Mouse (Mus musculus): ENCODE results near the gene Cntfr. TPM values are rescaled to one million over a fixed set of nuclear protein-coding genes. Genes with fewer than 3 reads are reported as not detected.
"Not testable (repeated sequence)": the region's sequence is repeated elsewhere in the genome, so short reads cannot be mapped to it uniquely, and the experiment has no call there.

Gene Cntfr
- polyA plus RNA-seq, 1 experiment from 2014 or later, result 5.5 TPM

- not testable (repeated sequence) for H3K36me3 ChIP-seq (ENCODE audit: control insufficient read depth, insufficient read depth, low read length); H3K9ac ChIP-seq (ENCODE audit: low read depth, low read length); H3K9me3 ChIP-seq (ENCODE audit: control insufficient read depth, low read length); H3K27ac ChIP-seq (ENCODE audit: low read length); H3K4me3 ChIP-seq (ENCODE audit: low read length); H3K27me3 ChIP-seq (replicated peaks; ENCODE audit: control insufficient read depth, insufficient read depth, low read length); ATAC-seq; H3K4me2 ChIP-seq (ENCODE audit: low read depth, low read length)
- peaks cover 22% of the 10 kb centered on the region for H3K4me1 ChIP-seq (ENCODE audit: control insufficient read depth, insufficient read depth, low read length)
- WGBS, result 7% methylated on average over 22 of the region's 27 CpGs
These were observed 12.6 kb downstream of the Cntfr start for GRCm38 (mm10) chr4:41684131-41684930.

GRCm38 (mm10) chr4:41683303-41683702, 13.6 kb downstream of the Cntfr start:
- not testable (repeated sequence) for H3K27ac ChIP-seq (ENCODE audit: low read length); H3K9me3 ChIP-seq (ENCODE audit: control insufficient read depth, low read length); H3K27me3 ChIP-seq (replicated peaks; ENCODE audit: control insufficient read depth, insufficient read depth, low read length); H3K4me2 ChIP-seq (ENCODE audit: low read depth, low read length); H3K9ac ChIP-seq (ENCODE audit: low read depth, low read length); H3K36me3 ChIP-seq (ENCODE audit: control insufficient read depth, insufficient read depth, low read length)
- Histone ChIP-seq H3K4me3 (ENCODE audit: low read length) (0 out of 2 replicates have a peak overlapping the region, but pooled peaks have one; percentile 16), H3K4me1 (ENCODE audit: control insufficient read depth, insufficient read depth, low read length) (peaks cover 29% of the 10 kb centered on the region)
- ATAC-seq, result peak; percentile 58
- 7% methylated on average over 5 of the region's 27 CpGs for WGBS

- no peak overlapping the region for H3K4me2 ChIP-seq (ENCODE audit: low read depth, low read length)
- ATAC-seq, result no peak
- no peak overlapping the region for H3K9ac ChIP-seq (ENCODE audit: low read depth, low read length)
These were observed 14.1 kb downstream of the Cntfr start for GRCm38 (mm10) chr4:41682789-41683188.

GRCm38 (mm10) chr4:41681947-41682346, 14.9 kb downstream of the Cntfr start:
- H3K4me1 ChIP-seq (ENCODE audit: control insufficient read depth, insufficient read depth, low read length), result peaks cover 34% of the 10 kb centered on the region

More at GRCm38 (mm10) chr4:41682789-41683188, 14.1 kb downstream of the Cntfr start:
- Histone ChIP-seq H3K36me3 (ENCODE audit: control insufficient read depth, insufficient read depth, low read length) (no peaks in the 10 kb centered on the region), H3K27me3 (replicated peaks; ENCODE audit: control insufficient read depth, insufficient read depth, low read length) (peaks cover 9% of the 10 kb centered on the region; the same call in 1 of the 2 replicates), H3K27ac (ENCODE audit: low read length) (peak overlapping the region; percentile 30), H3K9me3 (ENCODE audit: control insufficient read depth, low read length) (no peaks in the 10 kb centered on the region), H3K4me1 (ENCODE audit: control insufficient read depth, insufficient read depth, low read length) (peaks cover 29% of the 10 kb centered on the region), H3K4me3 (ENCODE audit: low read length) (no peak overlapping the region)
- WGBS, result 23% methylated on average over 6 of the region's 6 CpGs

GRCm38 (mm10) chr4:41681176-41681575, 15.7 kb downstream of the Cntfr start:
- Histone ChIP-seq H3K36me3 (ENCODE audit: control insufficient read depth, insufficient read depth, low read length) (no peaks in the 10 kb centered on the region), H3K4me3 (ENCODE audit: low read length) (no peak overlapping the region), H3K4me1 (ENCODE audit: control insufficient read depth, insufficient read depth, low read length) (peaks cover 37% of the 10 kb centered on the region), H3K27ac (ENCODE audit: low read length) (no peak overlapping the region), H3K4me2 (ENCODE audit: low read depth, low read length) (no peak overlapping the region), H3K9me3 (ENCODE audit: control insufficient read depth, low read length) (no peaks in the 10 kb centered on the region), H3K9ac (ENCODE audit: low read depth, low read length) (no peak overlapping the region), H3K27me3 (replicated peaks; ENCODE audit: control insufficient read depth, insufficient read depth, low read length) (peaks cover 9% of the 10 kb centered on the region; the same call in 1 of the 2 replicates)
- 43% methylated on average over 4 of the region's 4 CpGs for WGBS
- ATAC-seq, result no peak

More at GRCm38 (mm10) chr4:41681947-41682346, 14.9 kb downstream of the Cntfr start:
- Histone ChIP-seq H3K4me3 (ENCODE audit: low read length) (no peak overlapping the region), H3K27me3 (replicated peaks; ENCODE audit: control insufficient read depth, insufficient read depth, low read length) (peaks cover 9% of the 10 kb centered on the region; the same call in 1 of the 2 replicates), H3K4me2 (ENCODE audit: low read depth, low read length) (no peak overlapping the region), H3K9me3 (ENCODE audit: control insufficient read depth, low read length) (no peaks in the 10 kb centered on the region), H3K9ac (ENCODE audit: low read depth, low read length) (no peak overlapping the region), H3K27ac (ENCODE audit: low read length) (no peak overlapping the region), H3K36me3 (ENCODE audit: control insufficient read depth, insufficient read depth, low read length) (no peaks in the 10 kb centered on the region)
- 67% methylated on average over 10 of the region's 10 CpGs for WGBS
- ATAC-seq, result no peak

GRCm38 (mm10) chr4:41679291-41679690, 17.6 kb downstream of the Cntfr start:
- peaks cover 9% of the 10 kb centered on the region; the same call in 1 of the 2 replicates for H3K27me3 ChIP-seq (replicated peaks; ENCODE audit: control insufficient read depth, insufficient read depth, low read length)
- ATAC-seq, result no peak
- H3K9ac ChIP-seq (ENCODE audit: low read depth, low read length), result no peak overlapping the region
- peaks cover 42% of the 10 kb centered on the region for H3K4me1 ChIP-seq (ENCODE audit: control insufficient read depth, insufficient read depth, low read length)
- no peak overlapping the region for H3K4me3 ChIP-seq (ENCODE audit: low read length)
- H3K27ac ChIP-seq (ENCODE audit: low read length), result no peak overlapping the region; the same call in 1 of the 2 replicates
- no peaks in the 10 kb centered on the region for H3K36me3 ChIP-seq (ENCODE audit: control insufficient read depth, insufficient read depth, low read length)
- H3K9me3 ChIP-seq (ENCODE audit: control insufficient read depth, low read length), result no peaks in the 10 kb centered on the region
- WGBS, result no CpG with 5 or more reads among the region's 2 CpGs
- no peak overlapping the region for H3K4me2 ChIP-seq (ENCODE audit: low read depth, low read length)

- Histone ChIP-seq H3K4me1 (ENCODE audit: control insufficient read depth, insufficient read depth, low read length) (peaks cover 42% of the 10 kb centered on the region), H3K9ac (ENCODE audit: low read depth, low read length) (no peak overlapping the region), H3K27ac (ENCODE audit: low read length) (no peak overlapping the region), H3K4me3 (ENCODE audit: low read length) (no peak overlapping the region), H3K36me3 (ENCODE audit: control insufficient read depth, insufficient read depth, low read length) (no peaks in the 10 kb centered on the region), H3K9me3 (ENCODE audit: control insufficient read depth, low read length) (no peaks in the 10 kb centered on the region), H3K27me3 (replicated peaks; ENCODE audit: control insufficient read depth, insufficient read depth, low read length) (peaks cover 9% of the 10 kb centered on the region; the same call in 1 of the 2 replicates), H3K4me2 (ENCODE audit: low read depth, low read length) (no peak overlapping the region)
- no peak for ATAC-seq
- whole genome bisulfite sequencing, result 61% methylated on average over 6 of the region's 6 CpGs
These were observed 18.0 kb downstream of the Cntfr start for GRCm38 (mm10) chr4:41678863-41679262.

- Histone ChIP-seq H3K36me3 (ENCODE audit: control insufficient read depth, insufficient read depth, low read length) (no peaks in the 10 kb centered on the region), H3K9ac (ENCODE audit: low read depth, low read length) (no peak overlapping the region), H3K4me1 (ENCODE audit: control insufficient read depth, insufficient read depth, low read length) (peaks cover 42% of the 10 kb centered on the region), H3K4me3 (ENCODE audit: low read length) (no peak overlapping the region), H3K4me2 (ENCODE audit: low read depth, low read length) (no peak overlapping the region), H3K27ac (ENCODE audit: low read length) (no peak overlapping the region), H3K27me3 (replicated peaks; ENCODE audit: control insufficient read depth, insufficient read depth, low read length) (peaks cover 6% of the 10 kb centered on the region; the same call in 1 of the 2 replicates), H3K9me3 (ENCODE audit: control insufficient read depth, low read length) (no peaks in the 10 kb centered on the region)
- ATAC-seq, result peak; percentile 72
- WGBS, result 49% methylated on average over 12 of the region's 13 CpGs
These were observed 19.8 kb downstream of the Cntfr start for GRCm38 (mm10) chr4:41677006-41677629.

- ATAC-seq, result no peak
- Histone ChIP-seq H3K4me1 (ENCODE audit: control insufficient read depth, insufficient read depth, low read length) (peaks cover 41% of the 10 kb centered on the region), H3K4me3 (ENCODE audit: low read length) (no peak overlapping the region), H3K4me2 (ENCODE audit: low read depth, low read length) (no peak overlapping the region), H3K9ac (ENCODE audit: low read depth, low read length) (no peak overlapping the region), H3K27ac (ENCODE audit: low read length) (peak overlapping the region; percentile 28; the same call in 1 of the 2 replicates), H3K36me3 (ENCODE audit: control insufficient read depth, insufficient read depth, low read length) (no peaks in the 10 kb centered on the region), H3K27me3 (replicated peaks; ENCODE audit: control insufficient read depth, insufficient read depth, low read length) (0 out of 2 replicates have a peak, but pooled peaks cover 4% of the 10 kb centered on the region), H3K9me3 (ENCODE audit: control insufficient read depth, low read length) (no peaks in the 10 kb centered on the region)
- 54% methylated on average over 17 of the region's 17 CpGs for WGBS
These were observed 20.5 kb downstream of the Cntfr start for GRCm38 (mm10) chr4:41676248-41677005.
